Mouse (Mus musculus): Measurements from ENCODE around the gene Inhbb.

DNA sequence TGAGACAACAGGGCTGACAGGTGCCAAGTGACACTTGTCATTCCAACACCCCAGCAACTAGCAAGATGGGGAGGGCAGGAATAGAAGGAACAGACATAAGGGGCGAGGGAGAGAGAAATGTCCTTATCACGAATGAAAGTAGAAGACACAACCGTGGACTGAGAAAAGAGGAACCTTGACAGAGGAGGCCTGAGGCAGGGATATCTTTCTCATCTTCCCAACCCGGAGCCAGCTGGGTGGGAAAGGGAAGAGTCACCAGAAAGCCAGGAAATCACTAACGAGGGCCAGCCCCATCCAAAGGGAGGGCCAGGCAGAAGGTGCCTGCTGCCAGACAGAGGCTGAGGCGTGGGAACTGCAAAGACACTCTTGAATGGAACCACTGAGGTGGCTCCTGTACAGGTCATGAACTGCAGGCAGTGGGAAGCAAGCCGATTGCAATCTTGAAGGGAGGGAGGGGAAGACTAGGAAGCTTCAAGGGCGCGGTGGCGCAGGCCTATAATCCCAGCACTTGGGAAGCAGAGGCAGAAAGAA is 24.8 kb upstream of the Inhbb start:
- no peak for TF ChIP-seq CTCF (IDR thresholded peaks at IDR 0.05; ENCODE audit: borderline replicate concordance, extremely low read depth, insufficient read depth, insufficient read length)
- TF ChIP-seq POLR2A (IDR thresholded peaks at IDR 0.05; ENCODE audit: borderline replicate concordance, extremely low read depth, insufficient read depth, insufficient read length, poor library complexity, severe bottlenecking), result no peak
